Mouse (Mus musculus): Measurements from ENCODE around the gene Ldb1. TPM values are rescaled to one million over a fixed set of nuclear protein-coding genes. Genes with fewer than 3 reads are reported as not detected.
"Not testable (repeated sequence)": the region's sequence is repeated elsewhere in the genome, so short reads cannot be mapped to it uniquely, and the experiment has no call there.

The Ldb1 gene
- total RNA-seq, 2 experiments from 2014 or later, result 26.2 to 28.5 TPM

- intact Hi-C loops (cut with DNase I; ENCODE audit: low total_unique reads), result no loop called here
- no peak for DNase-seq
These were observed 50.9 kb downstream of the Ldb1 start for GRCm38 (mm10) chr19:45993981-45994737.

- intact Hi-C loops (cut with DNase I; ENCODE audit: low total_unique reads); DNase-seq: not testable (repeated sequence)
These were observed 51.6 kb downstream of the Ldb1 start for GRCm38 (mm10) chr19:45993441-45993840.

GRCm38 (mm10) chr19:45991171-45991570 lies 53.8 kb downstream of the Ldb1 start:
- DNase-seq, result no peak
- intact Hi-C loops (cut with DNase I; ENCODE audit: low total_unique reads), result no loop called here

GRCm38 (mm10) chr19:45988238-45988637 lies 56.8 kb downstream of the Ldb1 start:
- intact Hi-C loops (cut with DNase I; ENCODE audit: low total_unique reads), result no loop called here
- no peak for DNase-seq

- DNase-seq, result no peak
- intact Hi-C loops (cut with DNase I; ENCODE audit: low total_unique reads), result no loop called here
These were observed 60.6 kb downstream of the Ldb1 start for GRCm38 (mm10) chr19:45984379-45984778.

Other genes with a start within 250 kb of the Ldb1 start
- gene Kcnip2, start 229.2 kb downstream of the Ldb1 start, total RNA-seq (2021), result under 1 TPM; 0.16 to 0.74 TPM
- gene Armh3, start 46.7 kb downstream of the Ldb1 start, total RNA-seq (2021), result 10 to 100 TPM; 10.8 to 10.9 TPM
- 1 to 10 TPM; 3.1 to 3.8 TPM for gene Hps6, start 41.7 kb downstream of the Ldb1 start, total RNA-seq (2021)
- gene Pprc1, start 328 bp downstream of the Ldb1 start, total RNA-seq (2021), result 10 to 100 TPM; 11.2 to 11.5 TPM
- gene Nolc1, start 30.6 kb upstream of the Ldb1 start, total RNA-seq (2021), result 10 to 100 TPM; 17.5 to 25.5 TPM
- not detected for gene Elovl3, start 86.7 kb upstream of the Ldb1 start, total RNA-seq (2021)
- 10 to 100 TPM; 12.9 to 21.9 TPM for gene Pitx3, start 103.1 kb upstream of the Ldb1 start, total RNA-seq (2021)
- 10 to 100 TPM; 45.0 to 47.8 TPM for gene Gbf1, start 107.3 kb upstream of the Ldb1 start, total RNA-seq (2021)

Measured in gastrocnemius, postnatal 14 days (tissue).